In genomic region chr1:58056939-58057338, GRCm38 (mm10) we compare ENCODE assay signal across 14 mouse cellular contexts. TPM values are rescaled to one million over a fixed set of nuclear protein-coding genes. Genes with fewer than 3 reads are reported as not detected.
DNase-seq lines count a peak whose midpoint lies in the region; ATAC-seq lines count a peak whose summit lies in the region.
"Had no signal": no experiment of that assay in that cellular context is flagged by ENCODE, and none has a peak within 500 bp of the region (broad histone marks: within the 10 kb centered on the region; RNA-seq: fewer than 3 reads in every experiment).

No protein-coding gene starts in this region.

- 59% methylated on average over 11 of the region's 11 CpGs for WGBS in kidney, embryonic 15.5 days
- 52% methylated on average over 11 of the region's 11 CpGs for WGBS in heart, embryonic 16.5 days

- H3K4me2 ChIP-seq in kidney, embryonic 15.5 days: 0 out of 2 replicates have a peak overlapping the region, but pooled peaks have one; percentile 12
- peak overlapping the region; percentile 38; the same call in 1 of the 2 replicates for H3K4me2 ChIP-seq in heart, embryonic 16.5 days (ENCODE audit: low read depth, low read length)
- H3K4me2 ChIP-seq: hindbrain, embryonic 13.5 days; midbrain, embryonic 11.5 days had no signal

- no peaks in the 10 kb centered on the region for H3K27me3 ChIP-seq in kidney, embryonic 15.5 days
- H3K27me3 ChIP-seq in heart, embryonic 16.5 days (ENCODE audit: control insufficient read depth, insufficient read depth, low read length): no peaks in the 10 kb centered on the region
- H3K27me3 ChIP-seq: hindbrain, embryonic 13.5 days had no signal

- no peak overlapping the region for H3K4me3 ChIP-seq in kidney, embryonic 15.5 days (replicated peaks)
- no peak overlapping the region for H3K4me3 ChIP-seq in heart, embryonic 16.5 days (ENCODE audit: low read length)
- H3K4me3 ChIP-seq: gastrocnemius, adult 2 months; hindbrain, embryonic 13.5 days had no signal

- ATAC-seq in kidney, embryonic 15.5 days (replicated peaks; ENCODE audit: low FRiP score): no peak
- ATAC-seq in heart, embryonic 16.5 days (replicated peaks; ENCODE audit: extremely low read depth, insufficient read depth, low FRiP score): no peak; the same call in 1 of the 2 replicates
- ATAC-seq in erythroblast, adult 5-6 weeks (replicated peaks; ENCODE audit: low FRiP score, poor library complexity, severe bottlenecking): no peak

- DNase-seq in adrenal gland, adult 2 months: peak; percentile 33
- no peak for DNase-seq in adrenal gland, postnatal 4 days (ENCODE audit: low spot score in 2 of 2)
- no peak for DNase-seq in kidney, postnatal 25 days
- peak; percentile 47 for DNase-seq in lung, postnatal 14 days
- no peak for DNase-seq in layer of hippocampus, postnatal 25 days (ENCODE audit: extremely low spot score in 1 of 2, low spot score in 1 of 2)
- DNase-seq: gastrocnemius, adult 2 months; kidney, postnatal 14 days; retina, postnatal 1 day; thymus, adult 2 months had no signal

- H3K9me3 ChIP-seq in kidney, embryonic 15.5 days (replicated peaks): no peaks in the 10 kb centered on the region
- no peaks in the 10 kb centered on the region for H3K9me3 ChIP-seq in heart, embryonic 16.5 days (replicated peaks; ENCODE audit: control insufficient read depth, low read length)
- H3K9me3 ChIP-seq: hindbrain, embryonic 13.5 days had no signal

- H3K4me1 ChIP-seq in kidney, embryonic 15.5 days: peaks cover 14% of the 10 kb centered on the region; the same call in 1 of the 2 replicates
- no peaks in the 10 kb centered on the region for H3K4me1 ChIP-seq in heart, embryonic 16.5 days (ENCODE audit: control insufficient read depth, insufficient read depth, low read length)

- no peak overlapping the region for H3K27ac ChIP-seq in kidney, embryonic 15.5 days
- H3K27ac ChIP-seq in heart, embryonic 16.5 days (ENCODE audit: low read length): no peak overlapping the region
- H3K27ac ChIP-seq: gastrocnemius, adult 2 months; hindbrain, embryonic 13.5 days had no signal

- H3K9ac ChIP-seq in kidney, embryonic 15.5 days: no peak overlapping the region
- H3K9ac ChIP-seq in heart, embryonic 16.5 days (ENCODE audit: low read length): no peak overlapping the region
- H3K9ac ChIP-seq: hindbrain, embryonic 13.5 days had no signal

- no peaks in the 10 kb centered on the region for H3K36me3 ChIP-seq in kidney, embryonic 15.5 days
- no peaks in the 10 kb centered on the region for H3K36me3 ChIP-seq in heart, embryonic 16.5 days (ENCODE audit: control insufficient read depth, insufficient read depth)
- H3K36me3 ChIP-seq: hindbrain, embryonic 13.5 days had no signal

RNA-seq across cellular contexts. Expression of gene Aox1, which starts 27.2 kb away (rescaled TPM):
- 10 to 100 TPM; 35.1 to 58.0 TPM for total RNA-seq in adrenal gland, adult 2 months (2021)
- polyA plus RNA-seq in adrenal gland, adult 2 months (2012; rRNA removed): 9.1 and 10.7 TPM in 2 replicates
- total RNA-seq in adrenal gland, postnatal 4 days (2021): 10 to 100 TPM; 14.2 to 16.9 TPM
- polyA plus RNA-seq in kidney, embryonic 15.5 days (2015; fragmentation: Nextera tagmentation; extraction: Ambion mirVana): 0.30 and 0.32 TPM in 2 replicates
- 0.81 and 0.85 TPM in 2 replicates for polyA plus RNA-seq in heart, embryonic 16.5 days (2015; fragmentation: Nextera tagmentation; extraction: Ambion mirVana)
- 1 to 10 TPM; 3.0 to 3.9 TPM for total RNA-seq in layer of hippocampus, postnatal 25 days (2021)
- total RNA-seq in erythroblast, adult 5-6 weeks (2015; ENCODE audit: low replicate concordance): not detected in 2 replicates
- 0.42 TPM in 1 of 2 replicates, not detected in the other for total RNA-seq in erythroblast, adult 5-6 weeks (2017; ENCODE audit: low replicate concordance)

RNA-seq across cellular contexts. Expression of gene Kctd18, which starts 38.2 kb away (rescaled TPM):
- 10 to 100 TPM in 1 of 2 experiments, 1 to 10 TPM in 1; 8.4 to 10.9 TPM for total RNA-seq in adrenal gland, adult 2 months (2021)
- polyA plus RNA-seq in adrenal gland, adult 2 months (2012; rRNA removed): 4.2 TPM in 2 replicates
- total RNA-seq in adrenal gland, postnatal 4 days (2021): 10 to 100 TPM; 29.4 to 29.8 TPM
- 15.8 and 16.6 TPM in 2 replicates for polyA plus RNA-seq in kidney, embryonic 15.5 days (2015; fragmentation: Nextera tagmentation; extraction: Ambion mirVana)
- 9.8 and 14.0 TPM in 2 replicates for polyA plus RNA-seq in heart, embryonic 16.5 days (2015; fragmentation: Nextera tagmentation; extraction: Ambion mirVana)
- total RNA-seq in layer of hippocampus, postnatal 25 days (2021): 10 to 100 TPM; 14.9 to 20.2 TPM
- total RNA-seq in erythroblast, adult 5-6 weeks (2015; ENCODE audit: low replicate concordance): 0.77 and 5.0 TPM in 2 replicates
- total RNA-seq in erythroblast, adult 5-6 weeks (2017; ENCODE audit: low replicate concordance): 4.9 and 5.6 TPM in 2 replicates

RNA-seq across cellular contexts. Expression of gene Aox3, which starts 56.0 kb away (rescaled TPM):
- 1 to 10 TPM; 4.2 to 9.4 TPM for total RNA-seq in adrenal gland, adult 2 months (2021)
- 0.42 and 0.55 TPM in 2 replicates for polyA plus RNA-seq in adrenal gland, adult 2 months (2012; rRNA removed)
- 1 to 10 TPM; 3.9 to 6.9 TPM for total RNA-seq in adrenal gland, postnatal 4 days (2021)
- polyA plus RNA-seq in kidney, embryonic 15.5 days (2015; fragmentation: Nextera tagmentation; extraction: Ambion mirVana): 4.4 and 5.2 TPM in 2 replicates
- polyA plus RNA-seq in heart, embryonic 16.5 days (2015; fragmentation: Nextera tagmentation; extraction: Ambion mirVana): 0.55 and 0.64 TPM in 2 replicates
- 1 to 10 TPM; 2.1 to 2.5 TPM for total RNA-seq in layer of hippocampus, postnatal 25 days (2021)
- not detected in 2 replicates for total RNA-seq in erythroblast, adult 5-6 weeks (2015; ENCODE audit: low replicate concordance)
- not detected in 2 replicates for total RNA-seq in erythroblast, adult 5-6 weeks (2017; ENCODE audit: low replicate concordance)

Comparison
In these comparisons a context has a peak if more than half of its experiments do, and no peak if none do; other contexts are left out.
1. DNase-seq: peak in adrenal gland, adult 2 months (single experiment) and lung, postnatal 14 days (single experiment); none in adrenal gland, postnatal 4 days (0 of 2), kidney, postnatal 25 days (0 of 2) and layer of hippocampus, postnatal 25 days (0 of 2).